Mouse (Mus musculus): ENCODE results near the gene Pxmp2.

Pxmp2 gene

DNA sequence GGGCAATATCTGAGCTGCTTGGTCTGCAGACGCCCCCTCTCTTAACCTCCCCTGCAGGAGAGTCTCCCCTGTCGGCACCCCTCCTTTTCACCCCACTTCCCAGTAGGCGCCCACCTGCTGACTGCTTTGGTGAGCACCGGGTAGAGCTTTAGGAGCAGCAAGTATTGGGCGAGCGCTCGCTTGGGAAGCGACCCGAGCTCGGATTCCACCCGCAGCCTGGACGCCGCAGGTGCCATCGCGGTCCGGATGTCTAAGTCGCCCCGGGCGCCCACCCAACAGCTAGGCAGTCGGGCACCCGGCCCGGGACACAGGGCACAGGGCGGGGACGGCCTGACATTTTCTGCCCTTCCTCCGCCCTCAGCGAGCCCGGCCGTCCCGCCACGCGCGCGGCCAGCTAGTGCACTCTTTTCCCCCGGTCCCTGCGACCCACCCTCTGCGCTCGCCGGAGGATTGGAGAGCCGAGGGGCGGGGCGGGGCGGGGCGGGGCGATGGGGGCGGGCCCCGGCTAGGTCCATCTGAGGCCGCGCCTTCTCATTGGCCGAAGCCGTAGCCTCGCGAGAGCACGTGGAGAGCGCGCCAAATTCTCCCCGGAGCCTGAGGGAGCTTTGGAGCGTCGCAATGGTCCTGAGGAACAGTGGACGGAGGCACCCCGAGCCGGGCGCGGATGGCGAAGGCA lies at the start of gene Pxmp2, which contains the start of gene Pole:
Gene Pxmp2 (minus strand): TSS at position 417 of the 676 bp plus-strand sequence.
Gene Pole (plus strand): TSS at position 537 of the 676 bp plus-strand sequence.
- ATAC-seq (ENCODE audit: low TSS enrichment), result peak; percentile 98

DNA sequence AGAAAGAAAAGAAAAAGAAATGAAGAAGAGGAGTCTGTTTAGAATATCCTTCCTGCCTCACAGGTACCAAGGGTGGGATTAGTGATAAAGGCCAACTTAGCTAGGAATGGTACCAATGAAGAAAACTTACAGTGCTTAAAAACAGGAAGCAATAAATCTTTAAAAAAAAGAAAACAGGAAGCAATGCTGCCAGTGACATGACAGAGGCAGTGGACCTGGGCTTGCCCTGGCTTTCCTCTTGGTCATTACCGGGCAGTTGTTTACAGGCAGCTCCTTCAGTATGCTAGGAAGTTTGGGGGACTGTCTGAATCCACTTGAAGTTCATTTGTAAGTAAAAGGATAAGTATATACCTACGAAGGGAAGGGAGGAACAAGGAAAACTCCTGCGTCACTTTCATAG lies 44.5 kb upstream of the Pxmp2 start:
- ATAC-seq (ENCODE audit: low TSS enrichment), result no peak

GRCm38 (mm10) chr5:110313127-110313526 lies 27.1 kb upstream of the Pxmp2 start:
- ATAC-seq (ENCODE audit: low TSS enrichment), result no peak

DNA sequence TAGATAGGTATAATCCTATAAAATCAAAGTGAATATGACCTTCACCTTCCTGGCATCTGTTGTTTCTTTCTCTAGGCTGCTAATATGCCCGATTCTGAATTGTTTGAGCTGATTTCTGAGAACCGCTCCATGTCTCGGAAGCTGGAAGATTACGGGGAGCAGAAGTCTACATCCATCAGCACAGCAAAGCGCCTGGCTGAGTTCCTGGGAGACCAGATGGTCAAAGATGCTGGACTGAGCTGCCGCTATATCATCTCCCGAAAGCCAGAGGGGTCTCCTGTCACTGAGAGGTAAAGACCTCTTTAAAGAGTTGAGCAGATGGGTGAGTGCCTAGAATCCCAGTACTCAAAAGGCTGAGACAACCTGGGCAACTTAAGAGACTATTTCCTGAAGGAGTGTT lies 22.9 kb upstream of the Pxmp2 start:
- no peak for ATAC-seq (ENCODE audit: low TSS enrichment)

DNA sequence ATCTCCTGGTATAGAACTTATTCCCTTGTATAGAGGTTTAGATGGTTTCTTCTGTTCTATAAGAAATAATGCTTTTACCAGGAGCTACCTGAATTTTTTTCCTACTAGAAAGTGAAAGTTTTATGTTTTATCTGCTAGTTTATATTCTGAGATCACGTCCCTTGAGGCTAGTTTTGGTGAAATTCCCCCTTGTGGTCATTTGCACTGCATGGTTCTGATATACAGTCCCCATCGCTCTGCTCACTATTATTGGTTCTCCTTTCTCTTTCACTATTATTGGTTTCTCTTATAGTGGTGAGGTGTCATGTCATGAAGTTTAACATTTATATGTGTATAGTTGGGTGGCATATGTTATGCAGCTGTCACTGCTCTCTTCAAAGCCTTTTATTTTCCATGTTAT lies 14.6 kb upstream of the Pxmp2 start:
- ATAC-seq (ENCODE audit: low TSS enrichment), result no peak

DNA sequence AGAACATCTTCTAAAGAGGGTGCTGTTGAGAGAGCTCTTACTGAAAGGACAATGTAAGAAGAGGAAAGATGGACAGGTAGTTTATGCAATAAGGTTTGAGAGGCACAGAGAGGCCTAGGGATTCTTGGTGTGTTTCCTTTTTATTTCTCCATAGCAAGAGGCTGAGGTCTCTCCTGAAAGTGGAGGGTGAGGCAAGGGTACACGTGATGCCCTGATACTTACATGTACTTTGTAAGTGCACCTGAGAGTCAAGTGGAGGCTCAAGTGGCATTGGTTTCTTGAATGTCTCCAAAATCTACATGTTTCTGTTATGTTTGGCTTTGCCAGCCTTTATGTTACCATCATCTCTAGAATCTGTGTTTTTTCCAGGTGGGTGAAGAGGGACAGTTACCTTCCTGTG lies 10.7 kb upstream of the Pxmp2 start:
- no peak for ATAC-seq (ENCODE audit: low TSS enrichment)

DNA sequence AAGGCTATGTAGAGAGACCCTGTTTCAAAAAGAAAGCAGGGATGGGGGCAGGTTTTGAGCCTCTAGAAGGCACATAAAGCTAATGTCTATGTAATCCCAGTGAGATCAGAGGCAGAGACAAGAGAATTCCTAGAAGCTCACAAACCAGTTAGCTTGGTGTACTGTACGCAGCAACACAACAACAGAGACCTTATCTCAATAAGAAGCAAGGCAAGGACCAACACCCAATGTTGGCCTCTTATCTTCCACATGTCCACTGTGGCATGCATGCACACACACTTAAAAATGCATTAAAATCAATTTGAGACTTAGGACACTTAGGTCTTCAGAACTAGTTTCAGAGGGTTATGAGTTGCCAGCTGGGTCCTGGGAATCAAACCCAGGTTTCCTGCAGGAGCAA lies 5.7 kb upstream of the Pxmp2 start:
- no peak for ATAC-seq (ENCODE audit: low TSS enrichment)

DNA sequence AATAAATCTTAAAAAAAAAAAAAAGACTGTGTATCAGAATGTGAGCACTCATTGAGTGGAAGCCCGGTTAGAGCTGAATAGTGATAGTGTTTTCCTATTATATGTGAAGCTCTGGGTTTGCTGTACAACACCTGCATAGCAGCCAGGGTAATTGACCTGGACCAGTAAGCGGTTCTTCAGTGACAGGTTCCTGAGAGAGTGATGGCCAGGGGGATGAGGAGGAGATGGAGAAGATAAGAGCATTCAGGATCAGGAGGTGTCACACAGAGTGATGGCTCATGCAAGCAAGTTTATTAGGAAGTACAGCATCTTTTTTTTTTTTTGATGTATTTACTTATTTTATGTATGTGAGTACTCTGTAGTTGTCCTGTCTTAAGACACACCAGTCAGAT lies 1.1 kb upstream of the Pxmp2 start:
- ATAC-seq (ENCODE audit: low TSS enrichment), result no peak

DNA sequence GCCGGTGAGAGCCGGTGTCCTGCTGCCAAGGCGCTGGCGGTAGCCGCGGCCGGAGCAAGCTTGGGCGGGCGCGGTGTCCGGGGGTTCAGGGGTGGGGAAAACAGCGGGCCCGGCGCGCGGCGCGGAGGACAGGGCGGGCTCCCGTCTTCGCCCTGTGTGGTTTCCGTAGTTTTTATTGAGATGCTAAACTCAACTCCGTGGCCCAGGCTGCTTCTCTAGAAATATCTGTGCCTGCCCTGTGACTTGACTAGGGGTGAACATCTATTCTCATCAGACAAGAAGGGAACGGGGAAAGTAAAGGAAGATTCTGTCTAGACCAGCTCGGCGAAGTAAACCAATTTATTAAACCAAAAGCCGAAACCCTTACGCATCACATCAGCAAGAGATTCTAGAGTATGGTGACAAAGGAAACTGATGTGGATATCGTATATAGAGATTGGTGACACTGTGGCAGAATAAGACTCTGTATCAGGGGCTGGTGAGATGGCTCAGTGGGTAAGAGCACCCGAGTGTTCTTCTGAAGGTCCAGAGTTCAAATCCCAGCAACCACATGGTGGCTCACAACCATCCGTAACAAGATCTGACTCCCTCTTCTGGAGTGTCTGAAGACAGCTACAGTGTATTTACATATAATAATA lies 579 bp upstream of the Pxmp2 start:
- ATAC-seq (ENCODE audit: low TSS enrichment), result no peak; the same call in 1 of the 2 replicates

DNA sequence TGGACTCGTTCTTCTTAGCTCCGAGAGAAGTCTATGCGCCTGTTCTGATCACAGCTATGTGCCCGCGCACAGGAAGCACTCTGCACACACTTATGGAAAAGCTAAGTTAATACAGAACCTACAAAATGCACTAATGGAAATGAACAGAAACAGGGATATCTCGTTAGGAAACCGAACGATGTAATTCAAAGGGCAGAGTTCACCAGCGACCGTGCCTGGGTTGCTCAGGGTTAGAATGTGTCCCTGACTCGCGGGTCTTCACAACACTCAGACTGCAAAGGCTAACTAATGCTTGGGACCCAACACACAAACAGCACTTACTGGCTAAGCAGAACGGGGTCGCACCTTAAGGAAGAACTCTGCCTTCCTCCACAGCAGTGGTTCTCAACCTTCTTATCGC lies 830 bp downstream of the Pxmp2 start:
- ATAC-seq (ENCODE audit: low TSS enrichment), result no peak

DNA sequence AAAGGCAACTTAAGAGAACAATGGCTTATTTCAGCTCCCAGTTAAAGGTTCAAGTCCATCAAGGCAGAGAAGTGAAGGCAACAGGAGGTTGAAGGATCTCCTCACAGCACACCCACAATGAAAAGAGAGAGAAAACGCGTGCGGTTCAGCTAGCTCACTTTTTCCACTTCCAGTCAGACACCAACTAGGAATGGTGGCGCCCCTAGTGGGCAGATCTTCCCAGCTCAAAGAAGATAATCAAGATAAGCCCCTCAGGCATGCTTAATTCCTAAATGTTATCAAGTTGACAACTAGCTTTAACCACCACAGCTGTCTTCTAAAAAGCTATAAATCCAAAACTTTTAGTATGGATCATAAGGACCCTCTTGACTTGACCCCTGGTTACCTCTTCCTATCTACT lies 1.4 kb downstream of the Pxmp2 start:
- no peak for ATAC-seq (ENCODE audit: low TSS enrichment)

GRCm38 (mm10) chr5:110281984-110282383 lies 4.0 kb downstream of the Pxmp2 start:
- no peak for ATAC-seq (ENCODE audit: low TSS enrichment)

GRCm38 (mm10) chr5:110276910-110277309 lies 9.1 kb downstream of the Pxmp2 start:
- ATAC-seq (ENCODE audit: low TSS enrichment), result no peak

DNA sequence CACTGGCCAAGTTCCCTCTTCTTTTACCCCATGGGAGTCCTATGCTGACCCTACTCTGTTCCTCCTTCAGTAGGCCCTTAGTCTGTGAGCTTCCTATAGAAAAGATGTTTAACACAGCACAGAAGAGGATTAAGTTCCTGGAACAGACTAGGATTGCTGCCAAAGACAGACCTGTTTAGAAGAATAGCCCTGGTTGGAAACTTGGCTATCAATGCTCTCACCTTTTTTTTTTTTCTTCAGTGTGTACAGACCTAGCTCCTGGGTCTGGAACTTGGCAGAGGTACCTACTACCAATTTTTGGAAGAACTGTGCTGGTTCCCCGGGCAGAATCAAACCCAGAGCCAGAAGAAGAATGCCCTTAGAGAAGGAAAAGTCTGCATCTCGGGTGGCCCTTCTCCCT lies 9.6 kb downstream of the Pxmp2 start:
- no peak for ATAC-seq (ENCODE audit: low TSS enrichment)

DNA sequence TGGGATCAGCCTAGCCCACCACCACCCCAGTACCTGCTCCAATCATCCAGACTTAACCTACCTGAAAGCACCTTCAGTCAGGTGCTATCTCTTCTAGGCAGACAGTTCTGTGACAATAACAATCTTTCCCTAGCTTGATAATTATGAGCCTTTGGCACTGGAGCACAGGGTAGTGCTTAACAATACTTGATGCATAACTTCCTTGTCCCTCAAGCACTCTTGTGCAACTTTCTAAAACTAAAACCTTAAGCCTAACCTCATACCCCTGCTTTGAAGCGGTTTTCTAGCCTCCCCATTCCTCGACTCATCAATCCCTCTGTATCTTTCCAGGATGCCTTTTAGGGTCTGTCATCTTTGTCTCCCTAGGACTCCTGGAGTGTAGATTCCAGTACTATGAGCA lies 11.1 kb downstream of the Pxmp2 start:
- ATAC-seq (ENCODE audit: low TSS enrichment), result no peak

DNA sequence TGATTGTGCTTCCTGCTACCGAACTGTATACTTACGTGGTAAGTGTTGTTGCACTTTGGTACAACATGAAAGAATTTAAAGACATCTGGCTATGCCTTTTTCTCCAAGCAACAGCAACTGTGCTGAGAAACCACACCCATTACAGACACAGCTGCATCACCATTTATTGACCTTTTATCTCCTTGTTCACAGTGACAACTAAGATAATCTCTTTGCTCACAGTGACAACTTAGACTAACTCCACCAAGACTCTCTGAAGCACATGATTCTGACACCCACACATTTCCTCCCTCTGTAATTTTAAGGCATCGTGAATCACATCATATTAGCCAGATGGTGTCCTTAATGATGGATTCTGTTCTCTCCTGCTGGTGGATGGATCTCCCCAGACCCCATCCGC lies 11.8 kb downstream of the Pxmp2 start:
- no peak for ATAC-seq (ENCODE audit: low TSS enrichment)

DNA sequence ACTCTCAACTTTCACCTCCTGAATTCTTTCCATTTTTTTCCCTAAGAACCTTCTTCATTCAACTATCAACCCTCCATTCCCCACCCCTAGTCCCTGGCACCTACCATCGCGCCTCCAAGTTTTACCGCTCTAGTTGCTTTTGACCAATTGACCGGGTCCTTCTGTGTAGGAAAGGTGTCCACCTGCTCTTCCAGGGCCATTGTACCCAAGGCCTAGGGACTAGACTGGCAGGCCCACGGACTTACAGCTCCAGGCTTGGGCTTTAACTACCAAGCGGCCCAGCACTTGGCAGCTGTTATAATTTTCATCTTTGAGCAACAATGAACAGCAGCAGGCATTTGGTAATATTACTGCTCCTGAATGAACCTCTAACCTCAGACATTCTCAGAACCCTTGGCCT lies 15.7 kb downstream of the Pxmp2 start:
- no peak for ATAC-seq (ENCODE audit: low TSS enrichment)

GRCm38 (mm10) chr5:110269141-110270101 lies 16.6 kb downstream of the Pxmp2 start, which contains the start of gene Pgam5:
TSS of gene Pgam5 (minus strand) at chr5:110269913.
- ATAC-seq (ENCODE audit: low TSS enrichment), result peak; percentile 92

DNA sequence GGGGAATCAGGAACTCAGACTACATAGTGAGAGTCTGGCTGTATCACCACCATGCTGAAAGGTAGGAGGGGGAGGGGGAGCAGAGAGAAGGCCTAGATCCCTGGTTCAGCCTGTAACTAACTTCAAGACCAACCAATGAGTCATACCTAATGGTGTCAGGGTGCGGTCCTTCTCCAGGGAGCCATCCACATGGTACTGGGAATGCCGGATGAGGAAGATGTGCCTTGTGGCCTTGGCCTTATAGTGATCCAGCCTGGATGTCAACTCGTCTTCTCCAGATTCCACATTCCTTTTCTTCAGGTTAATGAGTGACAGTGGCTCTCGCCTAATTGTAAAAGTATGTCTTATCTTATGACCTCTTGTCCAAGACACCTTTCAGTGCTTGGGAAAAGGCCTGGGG lies 19.0 kb downstream of the Pxmp2 start:
- ATAC-seq (ENCODE audit: low TSS enrichment), result no peak

GRCm38 (mm10) chr5:110244091-110244490 lies 41.9 kb downstream of the Pxmp2 start:
- ATAC-seq (ENCODE audit: low TSS enrichment), result no peak

DNA sequence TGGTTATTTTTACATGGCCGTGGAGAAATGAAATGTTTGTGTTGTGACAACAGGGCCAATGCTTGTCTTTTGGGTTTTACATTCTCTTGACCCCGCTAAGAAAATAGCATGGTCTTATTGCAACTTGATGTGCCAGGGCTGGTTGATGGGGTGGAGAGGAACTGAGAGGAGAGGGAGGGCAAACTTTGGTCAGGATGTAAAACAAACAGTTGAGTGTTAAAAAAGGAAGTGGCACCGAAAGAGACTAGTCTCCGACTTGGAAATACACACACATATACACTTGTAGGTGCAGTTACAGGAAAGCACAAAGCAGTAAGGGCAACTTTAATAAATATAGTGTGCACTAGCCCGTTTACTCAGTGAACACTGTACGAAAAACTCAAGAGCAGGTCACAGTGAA lies 53.6 kb downstream of the Pxmp2 start:
- ATAC-seq (ENCODE audit: low TSS enrichment), result no peak

DNA sequence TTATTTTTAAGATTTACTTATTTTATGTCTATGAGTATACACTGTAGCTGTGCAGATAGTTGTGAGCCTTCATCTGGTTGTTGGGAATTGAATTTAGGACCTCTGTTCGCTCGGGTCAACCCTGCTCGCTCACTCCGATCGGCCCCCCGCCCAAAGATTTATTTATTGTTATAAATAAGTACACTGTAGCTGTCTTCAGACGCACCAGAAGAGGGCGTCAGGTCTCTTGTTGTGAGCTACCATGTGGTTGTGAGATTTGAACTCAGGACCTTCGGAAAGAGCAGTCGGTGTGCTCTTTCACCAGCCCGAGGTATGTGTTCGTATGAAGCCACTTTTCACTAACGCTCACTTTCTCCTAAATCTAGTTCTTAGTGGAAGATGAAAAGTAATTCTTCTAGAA lies 54.3 kb downstream of the Pxmp2 start:
- ATAC-seq (ENCODE audit: low TSS enrichment), result no peak

Measured in frontal cortex, adult (tissue).